Mouse (Mus musculus): ENCODE results near the gene Bbs9.

DNA sequence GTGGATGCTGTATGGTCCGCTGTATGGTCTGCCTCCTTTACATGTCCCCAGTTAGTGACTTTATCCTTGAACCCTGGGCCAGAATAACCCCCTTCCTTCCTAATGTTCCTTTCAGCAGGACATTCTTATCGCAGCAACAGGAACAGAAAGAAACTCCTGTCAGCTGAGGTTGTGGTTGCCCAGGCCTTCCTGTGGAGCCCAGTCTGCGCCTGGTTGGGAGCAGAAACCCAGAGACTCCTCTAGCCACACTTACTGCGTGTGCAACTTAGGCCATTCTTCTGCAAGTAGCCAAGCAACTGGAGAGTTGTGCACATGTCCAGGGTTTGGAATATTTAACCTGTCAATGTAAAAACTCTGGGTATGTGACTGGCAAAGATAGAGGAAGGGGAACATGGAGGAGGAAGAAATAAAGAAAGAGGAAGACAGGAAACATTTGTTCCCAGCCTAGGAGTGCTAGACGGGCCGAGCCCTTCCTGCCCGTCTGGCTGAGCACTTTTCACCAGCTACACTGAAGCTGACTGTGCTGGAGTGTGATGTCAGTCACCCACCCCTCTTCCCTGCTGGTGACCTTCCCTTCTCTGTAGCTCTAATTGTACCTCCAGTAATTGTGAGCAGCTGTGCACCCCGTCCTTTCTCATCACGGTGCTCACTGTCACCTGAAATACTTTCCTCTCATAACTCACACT lies 339.0 kb downstream of the Bbs9 start:
- no peak for TF ChIP-seq CTCF (IDR thresholded peaks at IDR 0.05; ENCODE audit: low read depth, low read length)
- no peak for TF ChIP-seq POLR2A (IDR thresholded peaks at IDR 0.05; ENCODE audit: insufficient read depth, low read length)

Data from ES-Bruce4 (cell line).